Mouse (Mus musculus) thymus, postnatal 25 days (tissue): ENCODE data around the gene Cotl1.
A peak's percentile ranks its signal among the peaks of the same experiment; 100 is the strongest.

ENCODE experiments used
- DNase-seq: peaks from one replicate; pipeline ENCODE4 v3.0.0; 2022

Gene Cotl1

GRCm38 (mm10) chr8:119784676-119785075 is 55.7 kb downstream of the Cotl1 start:
- DNase-seq: no peak

DNA sequence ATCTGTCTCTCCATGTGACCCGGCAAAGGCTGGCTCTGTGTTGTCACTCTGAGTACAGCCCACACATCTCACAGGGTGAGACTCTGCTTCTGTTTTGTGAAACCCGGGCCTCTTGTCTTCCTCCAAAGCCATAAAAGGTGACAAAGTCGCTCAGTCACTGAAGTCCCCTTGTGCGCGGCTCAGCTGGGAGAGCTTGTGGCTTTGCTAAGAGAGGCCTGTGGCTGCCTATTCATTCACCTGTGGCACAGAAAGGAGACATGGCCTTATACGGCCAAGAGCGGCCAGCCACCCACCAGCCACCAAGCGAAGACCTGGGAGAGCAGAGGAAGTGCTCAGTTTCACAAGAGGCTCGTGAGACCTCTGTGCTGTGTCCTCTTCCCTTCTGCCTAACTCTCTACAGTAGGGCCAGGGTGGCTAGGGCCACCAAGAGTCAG is 56.2 kb downstream of the Cotl1 start:
- DNase-seq: peak; percentile 72

- no peak for DNase-seq
These were observed 56.8 kb downstream of the Cotl1 start for GRCm38 (mm10) chr8:119783579-119783978.

GRCm38 (mm10) chr8:119782715-119783114 is 57.6 kb downstream of the Cotl1 start:
- DNase-seq: peak; percentile 83

DNA sequence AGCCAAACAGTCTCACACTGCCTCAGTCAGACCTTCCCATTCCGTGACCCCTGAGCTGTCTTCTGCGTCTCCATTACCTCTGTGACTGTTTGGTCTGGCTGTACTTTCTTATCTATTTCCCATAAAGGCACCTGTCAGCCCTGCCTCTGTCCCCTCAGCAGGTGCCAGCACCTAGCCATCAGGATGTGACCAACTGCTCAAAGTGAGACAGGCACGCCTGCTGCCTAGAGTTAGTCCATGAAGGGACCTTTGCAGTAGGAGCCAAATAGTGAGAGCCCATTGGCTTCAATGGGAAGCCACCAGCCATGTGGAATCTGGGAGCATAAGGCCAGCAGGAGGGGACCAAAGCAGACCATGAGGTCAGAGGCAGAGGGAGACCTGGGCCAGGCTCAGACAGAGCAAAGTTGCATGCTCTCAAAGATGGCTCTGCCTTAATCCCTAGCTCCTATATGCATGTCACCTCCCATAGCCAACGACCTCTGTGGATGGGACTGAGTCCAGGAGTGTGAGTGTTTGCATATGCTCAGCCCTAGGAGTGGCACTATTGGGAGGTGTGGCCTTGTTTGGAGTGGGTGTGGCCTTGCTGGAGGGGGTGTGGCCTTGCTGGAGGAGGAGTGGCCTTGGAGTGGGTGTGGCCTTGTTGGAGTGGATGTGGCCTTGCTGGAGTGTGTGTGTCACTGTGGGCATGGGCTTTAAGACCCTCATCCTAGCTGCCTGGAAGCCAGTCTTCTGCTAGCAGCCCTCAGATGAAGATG is 59.1 kb downstream of the Cotl1 start:
- no peak for DNase-seq

- DNase-seq: no peak
These were observed 59.8 kb downstream of the Cotl1 start for GRCm38 (mm10) chr8:119780402-119781049.

DNA sequence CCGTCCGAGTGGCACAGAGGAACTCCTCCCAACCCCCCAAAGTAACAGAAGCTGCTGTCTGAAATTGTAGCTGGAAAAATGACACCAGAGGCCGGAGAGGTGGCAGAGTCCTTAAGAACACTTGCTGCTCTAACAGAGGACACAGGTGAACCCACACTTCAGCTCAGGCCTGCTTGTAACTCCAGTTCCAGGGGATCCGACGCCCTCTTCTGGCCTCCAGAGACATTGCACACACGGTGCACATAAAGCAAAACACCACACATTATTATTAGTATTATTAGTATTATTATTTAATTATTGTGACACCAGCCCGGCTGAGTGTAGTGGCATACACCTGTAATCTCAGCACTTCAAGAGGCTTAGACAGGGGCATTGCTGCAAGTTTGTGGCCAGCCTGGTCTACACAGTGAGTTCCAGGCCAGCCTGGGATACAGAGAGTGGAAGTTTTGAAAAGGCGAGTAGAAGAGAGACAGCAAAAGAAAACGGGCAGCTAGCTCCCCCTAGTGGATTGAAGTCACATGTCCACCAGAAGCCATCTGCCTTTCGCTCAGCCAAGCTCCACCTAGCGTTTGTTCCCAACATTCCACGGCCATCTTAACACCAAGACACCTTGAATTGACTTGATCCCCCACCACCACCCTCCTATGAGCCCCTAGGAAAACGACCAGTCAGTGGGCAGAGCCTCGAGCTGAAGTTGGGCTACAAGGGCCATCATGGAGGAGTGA is 61.2 kb downstream of the Cotl1 start:
- DNase-seq: peak; percentile 85

- peak; percentile 100 for DNase-seq
These were observed 62.1 kb downstream of the Cotl1 start, which contains the start of gene Tldc1 for GRCm38 (mm10) chr8:119778263-119778662. Gene Tldc1 (minus strand): TSS chr8:119778416.

DNA sequence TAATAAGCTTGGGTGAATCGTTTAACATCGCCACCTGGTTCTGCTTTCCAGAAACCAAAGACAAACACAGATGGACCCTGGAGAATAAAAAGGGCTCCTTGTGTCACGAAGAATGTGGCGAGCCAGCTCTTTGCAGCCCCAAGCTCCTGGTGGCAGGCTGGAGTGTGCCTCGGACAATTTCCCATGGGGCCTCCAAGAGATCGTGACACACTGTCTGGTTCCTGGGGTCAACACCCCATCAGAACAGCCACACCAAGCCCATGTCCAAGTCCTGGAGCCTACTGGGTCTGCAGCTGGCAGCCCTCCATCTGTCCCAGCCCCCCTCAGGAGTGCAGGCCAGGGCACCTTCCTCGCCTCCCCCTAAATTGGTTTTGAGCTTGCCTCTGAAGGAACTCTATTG is 62.6 kb downstream of the Cotl1 start:
- no peak for DNase-seq

- DNase-seq: no peak
These were observed 63.6 kb downstream of the Cotl1 start for GRCm38 (mm10) chr8:119776668-119777245.

GRCm38 (mm10) chr8:119765761-119766444 is 74.4 kb downstream of the Cotl1 start:
- no peak for DNase-seq

- DNase-seq: no peak
These were observed 75.0 kb downstream of the Cotl1 start for GRCm38 (mm10) chr8:119765311-119765710.

- no peak for DNase-seq
These were observed 77.8 kb downstream of the Cotl1 start for GRCm38 (mm10) chr8:119762226-119763220.

- no peak for DNase-seq
These were observed 78.7 kb downstream of the Cotl1 start for GRCm38 (mm10) chr8:119761692-119762091.
